Mouse (Mus musculus) kidney, postnatal 0 days (tissue): ENCODE measurements around the gene Mettl26. TPM values are rescaled to one million over a fixed set of nuclear protein-coding genes. Genes with fewer than 3 reads are reported as not detected.

Experiments
- ATAC-seq: fragments of 200-750 bp; cut with Nextera tagmentation; replicated peaks from 2 replicates; pipeline ENCODE4 v1.8.0; 2017; ENCODE audit warnings: low read depth, moderate number of reproducible peaks, moderate TSS enrichment, moderate library complexity; ENCODE audit not compliant: low FRiP score
- DNase-seq: peaks from one replicate; pipeline ENCODE4 v3.0.0-alpha.2; 2016; ENCODE audit warnings: low spot score
- H3K27ac ChIP-seq: fragments of 300-500 bp; sonication (generic); 2 replicates; pipeline ENCODE4 v1.5.1; 2014; ENCODE audit warnings: mild to moderate bottlenecking
- H3K27me3 ChIP-seq: fragments of 300-500 bp; sonication (generic); 2 replicates; pipeline ENCODE4 v1.6.1; 2014; ENCODE audit warnings: low read length, mixed read lengths; ENCODE audit not compliant: insufficient read depth
- H3K36me3 ChIP-seq: fragments of 300-500 bp; sonication (generic); 2 replicates; pipeline ENCODE4 v1.6.1; 2014; ENCODE audit warnings: low read length, mixed read lengths; ENCODE audit not compliant: insufficient read depth
- H3K4me1 ChIP-seq: fragments of 300-500 bp; sonication (generic); replicated peaks from 2 replicates; pipeline ENCODE4 v1.6.1; 2014; ENCODE audit warnings: antibody characterized with exemption, low read length, mixed read lengths; ENCODE audit not compliant: insufficient read depth
- H3K4me2 ChIP-seq: fragments of 300-500 bp; sonication (generic); 2 replicates; pipeline ENCODE4 v1.6.1; 2014; ENCODE audit warnings: mild to moderate bottlenecking, low read length, moderate library complexity, mixed read lengths
- H3K4me3 ChIP-seq: fragments of 300-500 bp; sonication (generic); replicated peaks from 2 replicates; pipeline ENCODE4 v1.5.1; 2014; ENCODE audit warnings: low read depth, low read length
- H3K9ac ChIP-seq: fragments of 300-500 bp; sonication (generic); 2 replicates; pipeline ENCODE4 v1.6.1; 2014; ENCODE audit warnings: low read depth, low read length
- H3K9me3 ChIP-seq: fragments of 300-500 bp; sonication (generic); replicated peaks from 2 replicates; pipeline ENCODE4 v1.6.1; 2016; ENCODE audit warnings: low read length, inconsistent platforms, mixed read lengths
- CTCF ChIP-seq: IDR thresholded peaks from 2 replicates; pipeline ENCODE4 v1.5.1; 2016; ENCODE audit warnings: antibody characterized with exemption, low read depth, mild to moderate bottlenecking, moderate library complexity
- WGBS: fragments of 180-500 bp; shearing (Covaris S2); extraction: QIAGEN DNeasy Blood & Tissue Kit; methylation state at CpG from one replicate; pipeline ENCODE4 v1.1.7; 2014; 5-methylcytosine and 5-hydroxymethylcytosine counted together
- polyA plus RNA-seq: library from polyadenylated mRNA; unstranded; fragments of >200 nt; fragmentation: Nextera tagmentation; extraction: Ambion mirVana; gene quantifications from 2 replicates; pipeline ENCODE4 v1.2.1, GENCODE M21; 2015

Mettl26 gene
- polyA plus RNA-seq, 1 experiment from 2014 or later = 106 TPM

GRCm38 (mm10) chr17:25828712-25829557 is 45.9 kb upstream of the Mettl26 start, which contains the start of gene Jmjd8:
Gene Jmjd8 (plus strand): TSS chr17:25828867.
- Histone ChIP-seq H3K36me3 (peaks cover 34% of the 10 kb centered on the region), H3K9me3 (no peaks in the 10 kb centered on the region), H3K4me2 (peak within 1 kb of the TSS; percentile 66), H3K9ac (peak within 1 kb of the TSS; percentile 60), H3K4me1 (peaks cover 36% of the 10 kb centered on the region), H3K4me3 (peak within 1 kb of the TSS; percentile 34), H3K27me3 (no peaks in the 10 kb centered on the region), H3K27ac (peak within 1 kb of the TSS; percentile 88)
- TF ChIP-seq CTCF = peak; percentile 57
- peak; percentile 16 for ATAC-seq
- under 1% methylated on average over 32 of the region's 32 CpGs for WGBS
- peak; percentile 90 for DNase-seq

GRCm38 (mm10) chr17:25829558-25830017 is 45.3 kb upstream of the Mettl26 start:
- no peak for DNase-seq

GRCm38 (mm10) chr17:25830200-25830753 is 44.6 kb upstream of the Mettl26 start:
- Histone ChIP-seq H3K27ac (no peak overlapping the region), H3K36me3 (peaks cover 38% of the 10 kb centered on the region), H3K27me3 (no peaks in the 10 kb centered on the region), H3K9me3 (no peaks in the 10 kb centered on the region), H3K9ac (no peak overlapping the region), H3K4me3 (no peak overlapping the region), H3K4me1 (peaks cover 39% of the 10 kb centered on the region), H3K4me2 (0 out of 2 replicates have a peak overlapping the region, but pooled peaks have one; percentile 66)
- DNase-seq (no peak), ATAC-seq (no peak)
- TF ChIP-seq CTCF = no peak
- WGBS = 79% methylated on average over 4 of the region's 4 CpGs

More at GRCm38 (mm10) chr17:25829558-25830017, 45.3 kb upstream of the Mettl26 start:
- Histone ChIP-seq H3K27me3 (no peaks in the 10 kb centered on the region), H3K36me3 (peaks cover 35% of the 10 kb centered on the region), H3K4me1 (peaks cover 36% of the 10 kb centered on the region), H3K9ac (peak overlapping the region; percentile 60), H3K4me2 (peak overlapping the region; percentile 66), H3K9me3 (no peaks in the 10 kb centered on the region), H3K27ac (peak overlapping the region; percentile 88), H3K4me3 (peak overlapping the region; percentile 34)
- 33% methylated on average over 8 of the region's 8 CpGs for WGBS
- no peak for ATAC-seq
- TF ChIP-seq CTCF = no peak

GRCm38 (mm10) chr17:25830806-25831431 is 44.0 kb upstream of the Mettl26 start:
- no peaks in the 10 kb centered on the region for H3K27me3 ChIP-seq
- no peak overlapping the region for H3K9ac ChIP-seq
- H3K4me2 ChIP-seq = peak overlapping the region; percentile 85; the same call in 1 of the 2 replicates
- H3K4me1 ChIP-seq = peaks cover 45% of the 10 kb centered on the region
- no peak overlapping the region for H3K4me3 ChIP-seq
- H3K9me3 ChIP-seq = no peaks in the 10 kb centered on the region
- no peak for TF ChIP-seq CTCF
- DNase-seq = no peak
- 84% methylated on average over 14 of the region's 14 CpGs for WGBS
- no peak overlapping the region for H3K27ac ChIP-seq
- ATAC-seq = no peak
- peaks cover 32% of the 10 kb centered on the region for H3K36me3 ChIP-seq

GRCm38 (mm10) chr17:25831451-25832281 is 43.2 kb upstream of the Mettl26 start:
- ATAC-seq (no peak), DNase-seq (no peak)
- peak overlapping the region; percentile 99 for H3K27ac ChIP-seq
- TF ChIP-seq CTCF = no peak
- H3K4me1 ChIP-seq = peaks cover 53% of the 10 kb centered on the region
- H3K4me3 ChIP-seq = peak overlapping the region; percentile 81
- H3K27me3 ChIP-seq = no peaks in the 10 kb centered on the region
- peak overlapping the region; percentile 85 for H3K4me2 ChIP-seq
- peak overlapping the region; percentile 83 for H3K9ac ChIP-seq
- peaks cover 26% of the 10 kb centered on the region; the same call in 1 of the 2 replicates for H3K36me3 ChIP-seq
- no peaks in the 10 kb centered on the region for H3K9me3 ChIP-seq
- WGBS = 47% methylated on average over 21 of the region's 21 CpGs
